Mouse (Mus musculus) regulatory T cell (primary cell): ENCODE measurements around the gene Lmtk2.

Experiments
- in situ Hi-C: fragments of 300-600 bp; cut with MboI, MseI; formaldehyde crosslinking; loops from one replicate; pipeline ENCODE4 v1.15.1; 2025; ENCODE audit warnings: high pct_unique_total_duplicates

Gene Lmtk2

GRCm38 (mm10) chr5:144169275-144169975 lies 69.2 kb downstream of the Lmtk2 start:
- in situ Hi-C loops = no loop called here

GRCm38 (mm10) chr5:144173648-144174047 lies 73.4 kb downstream of the Lmtk2 start:
- in situ Hi-C loops = no loop called here

- in situ Hi-C loops = no loop called here
Measured at GRCm38 (mm10) chr5:144178216-144178615, 78.0 kb downstream of the Lmtk2 start.

- in situ Hi-C loops = no loop called here
Measured at GRCm38 (mm10) chr5:144181249-144181648, 81.0 kb downstream of the Lmtk2 start.

- in situ Hi-C loops = no loop called here
Measured at GRCm38 (mm10) chr5:144182542-144183247, 82.5 kb downstream of the Lmtk2 start.

- in situ Hi-C loops = no loop called here
Measured at GRCm38 (mm10) chr5:144183248-144183559, 83.0 kb downstream of the Lmtk2 start.

GRCm38 (mm10) chr5:144183647-144184335 lies 83.6 kb downstream of the Lmtk2 start:
- in situ Hi-C loops = no loop called here

- in situ Hi-C loops = no loop called here
Measured at GRCm38 (mm10) chr5:144184350-144185045, 84.3 kb downstream of the Lmtk2 start.

- in situ Hi-C loops = no loop called here
Measured at GRCm38 (mm10) chr5:144188422-144188821, 88.2 kb downstream of the Lmtk2 start.

- in situ Hi-C loops = no loop called here
Measured at GRCm38 (mm10) chr5:144189327-144189726, 89.1 kb downstream of the Lmtk2 start.

- in situ Hi-C loops = no loop called here
Measured at GRCm38 (mm10) chr5:144189950-144190583, 89.8 kb downstream of the Lmtk2 start, which contains the start of gene Bhlha15. Gene Bhlha15 (plus strand): TSS chr5:144190286.

GRCm38 (mm10) chr5:144191026-144191425 lies 90.8 kb downstream of the Lmtk2 start:
- in situ Hi-C loops = no loop called here

GRCm38 (mm10) chr5:144192673-144193072 lies 92.4 kb downstream of the Lmtk2 start:
- in situ Hi-C loops = no loop called here

GRCm38 (mm10) chr5:144194416-144194815 lies 94.2 kb downstream of the Lmtk2 start:
- in situ Hi-C loops = no loop called here

- in situ Hi-C loops = no loop called here
Measured at GRCm38 (mm10) chr5:144195567-144195966, 95.3 kb downstream of the Lmtk2 start.

- in situ Hi-C loops = no loop called here
Measured at GRCm38 (mm10) chr5:144200616-144201015, 100.4 kb downstream of the Lmtk2 start.

GRCm38 (mm10) chr5:144202430-144202829 lies 102.2 kb downstream of the Lmtk2 start:
- in situ Hi-C loops = no loop called here

- in situ Hi-C loops = no loop called here
Measured at GRCm38 (mm10) chr5:144203398-144203959, 103.2 kb downstream of the Lmtk2 start.

- in situ Hi-C loops = no loop called here
Measured at GRCm38 (mm10) chr5:144204303-144204702, 104.1 kb downstream of the Lmtk2 start.

- in situ Hi-C loops = no loop called here
Measured at GRCm38 (mm10) chr5:144204911-144205310, 104.7 kb downstream of the Lmtk2 start.

GRCm38 (mm10) chr5:144206069-144206468 lies 105.8 kb downstream of the Lmtk2 start:
- in situ Hi-C loops = no loop called here
